Mouse (Mus musculus) brain, adult 10 weeks (tissue): ENCODE measurements around the gene Krt17. TPM values are rescaled to one million over a fixed set of nuclear protein-coding genes. Genes with fewer than 3 reads are reported as not detected.

Experiments used
- polyA plus RNA-seq: library from polyadenylated mRNA; stranded (reverse); fragments of 350-450 nt; fragmentation: Illumina TruSeq; extraction: RNeasy Lipid Tissue Mini Kit (QIAGEN cat#74804); gene quantifications from one replicate; pipeline ENCODE4 v1.2.3, GENCODE M21; 2015; ENCODE audit warnings: low read depth, low replicate concordance

Krt17 gene
- polyA plus RNA-seq, result not detected

DNA sequence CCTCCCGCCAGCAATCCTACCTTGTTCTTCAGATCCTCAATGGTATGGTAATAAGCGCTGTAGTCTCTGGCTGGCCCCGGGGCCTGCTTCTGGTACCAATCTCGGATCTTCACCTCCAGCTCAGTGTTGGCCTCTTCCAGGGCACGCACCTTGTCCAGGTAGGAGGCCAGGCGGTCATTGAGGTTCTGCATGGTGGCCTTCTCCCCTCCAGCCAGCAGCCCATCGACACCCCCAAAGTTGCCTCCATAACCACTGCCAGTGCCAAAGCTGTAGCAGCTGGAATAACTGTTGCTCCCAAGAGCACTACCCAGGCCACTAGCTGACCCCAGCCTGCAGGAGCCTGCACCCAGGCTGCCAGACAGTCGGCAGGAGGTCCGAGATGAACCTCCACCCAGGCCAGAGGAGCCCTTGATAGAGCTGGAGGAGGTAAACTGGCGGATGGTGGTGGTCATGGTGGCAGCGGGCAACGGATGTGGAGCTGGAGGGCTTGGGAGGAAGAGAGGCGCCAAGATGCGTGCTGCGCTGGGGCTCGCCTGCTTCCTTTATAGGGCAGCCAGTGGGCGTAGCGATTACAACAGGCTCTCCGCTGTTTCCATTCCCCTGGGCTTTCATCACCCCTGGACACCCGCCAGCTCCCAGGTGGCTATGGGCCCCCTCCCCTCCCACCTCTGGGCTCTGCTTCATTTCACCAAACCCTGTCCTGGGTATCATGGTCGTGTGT, at the start of gene Krt17:
TSS of gene Krt17 (minus strand) at position 516 of the 721 bp plus-strand sequence.

DNA sequence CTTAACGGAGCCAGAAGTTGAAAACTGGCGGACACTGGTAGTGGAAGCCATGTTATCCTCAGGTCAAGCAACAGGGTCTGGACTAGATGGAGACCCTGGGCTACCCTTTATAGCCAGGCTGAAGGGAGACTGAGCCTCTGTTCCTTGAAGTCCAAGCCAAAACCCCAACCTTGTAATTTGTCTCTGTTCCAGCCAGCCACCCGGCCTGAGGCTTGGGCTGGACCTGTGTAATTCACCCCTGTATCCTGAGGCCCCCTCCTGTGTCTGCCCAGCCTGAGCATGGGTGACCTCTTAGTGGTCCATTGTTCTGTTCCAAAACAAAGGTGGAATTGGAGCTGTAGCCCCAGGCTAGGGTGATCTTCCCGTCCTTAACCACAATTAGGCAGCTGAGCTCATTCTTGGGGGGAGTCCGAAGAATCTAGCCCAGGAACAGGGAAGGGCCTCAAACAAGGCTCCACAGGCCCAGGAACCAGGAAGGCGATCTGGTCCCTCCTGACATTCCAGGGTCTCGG, 9.0 kb upstream of the Krt17 start, which contains the start of gene Krt42:
TSS of gene Krt42 (minus strand) at position 51 of the 512 bp plus-strand sequence.

DNA sequence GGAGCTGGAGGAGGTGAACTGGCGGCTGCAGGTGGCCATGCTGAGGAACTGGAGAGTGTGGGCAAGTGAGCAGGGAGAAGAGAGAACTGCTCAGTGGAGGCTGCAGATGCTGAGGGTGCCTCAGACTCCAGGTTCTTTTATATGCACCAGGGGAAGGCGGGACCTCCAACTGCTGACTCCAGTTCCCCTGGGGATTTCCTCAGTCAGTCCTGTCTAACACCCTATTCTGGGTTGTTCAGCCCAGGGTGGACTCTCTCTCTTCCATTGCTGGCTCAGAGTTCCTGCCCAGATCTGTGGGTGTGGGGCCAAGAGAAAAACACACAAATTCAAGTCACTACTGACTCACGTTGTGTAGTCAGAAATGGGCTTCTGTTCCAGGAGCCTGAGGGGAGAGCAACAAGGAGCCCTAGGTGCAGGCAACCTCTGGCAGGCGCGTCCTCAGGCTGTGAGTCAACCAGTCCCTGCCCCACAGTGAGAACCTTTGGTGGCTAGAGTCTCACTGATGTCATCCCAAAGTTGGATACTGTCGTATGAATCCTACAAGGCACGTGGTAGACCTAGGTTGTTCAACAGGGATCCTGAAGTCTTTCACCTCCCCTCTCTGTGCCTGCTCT, 11.9 kb downstream of the Krt17 start, which contains the start of gene Krt16:
TSS of gene Krt16 (minus strand) at position 51 of the 614 bp plus-strand sequence.

DNA sequence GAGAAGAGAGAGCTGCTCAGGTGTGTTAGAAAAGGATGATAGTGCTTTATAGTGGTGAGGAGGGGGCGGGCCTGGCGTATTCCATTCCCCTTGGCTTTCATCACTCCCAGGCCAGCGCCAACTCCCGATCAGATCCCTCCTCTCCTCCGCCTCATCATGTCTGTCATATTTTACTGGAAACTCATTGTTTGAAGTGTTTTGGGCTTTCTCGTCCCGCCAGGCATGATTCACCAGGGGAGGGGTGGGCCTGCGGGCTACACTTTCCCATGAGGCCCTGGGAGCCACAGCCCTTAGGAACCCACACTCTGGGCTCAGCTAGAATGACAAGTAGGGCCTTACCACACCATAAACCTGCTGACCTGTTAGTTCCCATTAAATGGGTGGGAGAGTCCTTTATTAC, 53.3 kb downstream of the Krt17 start, which contains the start of gene Krt14:
TSS of gene Krt14 (minus strand) at position 51 of the 400 bp plus-strand sequence.

Other genes starting within 250 kb of the Krt17 start
- gene Krt33a, start 244.8 kb downstream of the Krt17 start, polyA plus RNA-seq, result not detected
- not detected for gene Krt33b, start 231.2 kb downstream of the Krt17 start, polyA plus RNA-seq
- gene Krt34, start 219.5 kb downstream of the Krt17 start, polyA plus RNA-seq, result not detected
- gene Krt31, start 210.5 kb downstream of the Krt17 start, polyA plus RNA-seq, result not detected
- not detected for gene Krt32, start 172.8 kb downstream of the Krt17 start, polyA plus RNA-seq
- gene Krt35, start 164.8 kb downstream of the Krt17 start, polyA plus RNA-seq, result not detected
- gene Krt36, start 155.4 kb downstream of the Krt17 start, polyA plus RNA-seq, result not detected
- gene Krt13, start 139.5 kb downstream of the Krt17 start, polyA plus RNA-seq, result not detected
- gene Krt15, start 125.1 kb downstream of the Krt17 start, polyA plus RNA-seq, result 0.94 TPM
- gene Krt19, start 112.4 kb downstream of the Krt17 start, polyA plus RNA-seq, result not detected
- 6.8 TPM for gene Krt9, start 67.8 kb downstream of the Krt17 start, polyA plus RNA-seq
- gene Krt14, start 53.5 kb downstream of the Krt17 start, polyA plus RNA-seq, result not detected
- gene Krt16, start 12.1 kb downstream of the Krt17 start, polyA plus RNA-seq, result not detected
- not detected for gene Krt42, start 8.8 kb upstream of the Krt17 start, polyA plus RNA-seq
- 796 TPM for gene Eif1, start 58.9 kb upstream of the Krt17 start, polyA plus RNA-seq
- not detected for gene Gast, start 73.4 kb upstream of the Krt17 start, polyA plus RNA-seq
- 104 TPM for gene Hap1, start 95.1 kb upstream of the Krt17 start, polyA plus RNA-seq
- gene Jup, start 136.7 kb upstream of the Krt17 start, polyA plus RNA-seq, result 33.4 TPM
- 19.1 TPM for gene P3h4, start 153.8 kb upstream of the Krt17 start, polyA plus RNA-seq
- 5.4 TPM for gene Fkbp10, start 154.7 kb upstream of the Krt17 start, polyA plus RNA-seq
- 82.3 TPM for gene Nt5c3b, start 180.8 kb upstream of the Krt17 start, polyA plus RNA-seq
- gene Klhl10, start 180.9 kb upstream of the Krt17 start, polyA plus RNA-seq, result 0.43 TPM
- gene Klhl11, start 211.7 kb upstream of the Krt17 start, polyA plus RNA-seq, result 23.5 TPM